Mouse (Mus musculus): ENCODE results near the gene Pnkd.

DNA sequence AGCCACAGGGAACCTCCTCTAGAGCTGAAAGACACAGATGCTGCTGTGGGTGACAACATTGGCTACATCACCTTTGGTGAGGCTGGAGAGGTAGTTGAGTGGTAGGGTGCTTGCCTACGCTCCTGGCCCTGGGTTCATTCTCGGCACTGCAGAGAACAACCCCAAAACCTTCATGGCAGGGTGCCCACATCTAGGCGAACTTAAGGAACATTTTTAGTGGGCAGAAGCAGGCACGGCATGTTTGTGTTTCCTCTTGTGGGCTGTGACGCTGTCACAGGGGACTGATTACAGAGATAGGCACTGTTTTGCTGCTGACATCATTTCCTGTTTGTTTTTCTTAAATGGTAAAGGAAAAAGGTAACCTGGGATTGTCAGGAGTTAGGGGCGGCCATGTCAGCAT lies 22.2 kb upstream of the Pnkd start:
- no peak for TF ChIP-seq ZMIZ1 (IDR thresholded peaks at IDR 0.05; ENCODE audit: low read depth, low read length)
- no peak for TF ChIP-seq TAL1 (IDR thresholded peaks at IDR 0.05; ENCODE audit: low read length)
- TF ChIP-seq UBTF (IDR thresholded peaks at IDR 0.05; ENCODE audit: borderline replicate concordance, insufficient read depth, low read depth, low read length): no peak
- TF ChIP-seq KAT2A (conservative IDR thresholded peaks at IDR 0.05; ENCODE audit: low read depth, low read length): no peak
- TF ChIP-seq MAZ (IDR thresholded peaks at IDR 0.05; ENCODE audit: low read depth, low read length): no peak
- TF ChIP-seq CTCF (IDR thresholded peaks at IDR 0.05 in 2 of 3, conservative IDR thresholded peaks at IDR 0.05 in 1 of 3; ENCODE audit: control insufficient read depth in 1 of 3, insufficient read depth in 1 of 3, low read depth in 2 of 3, low read length in 3 of 3, poor library complexity in 1 of 3, severe bottlenecking in 1 of 3): no peak
- no peak for TF ChIP-seq HCFC1 (IDR thresholded peaks at IDR 0.05; ENCODE audit: low read depth, low read length)
- TF ChIP-seq ZNF384 (IDR thresholded peaks at IDR 0.05; ENCODE audit: low read depth, low read length): no peak
- no peak for TF ChIP-seq CHD2 (IDR thresholded peaks at IDR 0.05; ENCODE audit: low read length)

All from MEL (cell line).